Mouse (Mus musculus) thymus, adult 2 months (tissue): ENCODE measurements around the gene Ssr3.

Experiments used
- CTCF ChIP-seq: fragments of 200-500 bp; IDR thresholded peaks from 2 replicates; pipeline ENCODE4 v1.5.1; 2012; ENCODE audit warnings: mild to moderate bottlenecking, control low read depth, low read length, moderate library complexity, borderline replicate concordance; ENCODE audit not compliant: control insufficient read depth, poor library complexity, insufficient read depth; ENCODE audit errors: extremely low read depth
- POLR2A ChIP-seq: fragments of 200-500 bp; IDR thresholded peaks from 2 replicates; pipeline ENCODE4 v1.6.1; 2012; ENCODE audit warnings: mild to moderate bottlenecking, low read length, control low read depth, moderate library complexity; ENCODE audit not compliant: control insufficient read depth, poor library complexity, insufficient read depth; ENCODE audit errors: extremely low read depth

DNA sequence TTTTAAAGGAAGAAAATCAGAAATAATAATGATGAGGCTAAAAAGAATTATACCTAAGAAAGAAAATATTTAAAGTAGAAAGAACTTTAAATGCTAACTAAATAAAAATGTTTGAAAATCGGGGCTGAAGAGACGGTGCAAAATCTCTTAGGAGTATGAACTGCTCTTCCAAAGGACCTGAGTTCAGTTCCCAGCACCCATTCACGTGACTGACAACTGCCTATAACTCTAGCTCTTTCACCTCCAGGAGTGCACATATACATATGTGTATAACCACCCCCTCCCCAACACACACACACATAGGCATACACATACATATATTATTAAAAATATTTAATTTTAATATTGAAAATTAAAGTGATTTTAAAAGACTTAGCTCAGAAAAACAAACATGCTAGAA, 5.1 kb upstream of the Ssr3 start:
- no peak for TF ChIP-seq POLR2A
- no peak for TF ChIP-seq CTCF
